Mouse (Mus musculus) intestine, embryonic 14.5 days (tissue): ENCODE measurements around the gene Lpin2. TPM values are rescaled to one million over a fixed set of nuclear protein-coding genes. Genes with fewer than 3 reads are reported as not detected.

Source experiments
- ATAC-seq: fragments of 200-750 bp; cut with Nextera tagmentation; replicated peaks from 2 replicates; pipeline ENCODE4 v1.8.0; 2017; ENCODE audit warnings: low read depth, moderate number of reproducible peaks, moderate TSS enrichment, moderate library complexity; ENCODE audit not compliant: low FRiP score, low TSS enrichment
- DNase-seq: peaks from one replicate; pipeline ENCODE4 v3.0.0-alpha.2; 2018; ENCODE audit warnings: low spot score
- H3K27ac ChIP-seq: fragments of 300-500 bp; sonication (generic); 2 replicates; pipeline ENCODE4 v1.5.1; 2014; ENCODE audit warnings: low read depth, mild to moderate bottlenecking, control low read depth
- H3K27me3 ChIP-seq: fragments of 300-500 bp; sonication (generic); replicated peaks from 2 replicates; pipeline ENCODE4 v1.6.1; 2014; ENCODE audit warnings: low read length, control low read depth; ENCODE audit not compliant: control insufficient read depth, insufficient read depth
- H3K36me3 ChIP-seq: fragments of 300-500 bp; sonication (generic); 2 replicates; pipeline ENCODE4 v1.6.1; 2014; ENCODE audit warnings: low read length, control low read depth; ENCODE audit not compliant: control insufficient read depth, insufficient read depth
- H3K4me1 ChIP-seq: fragments of 300-500 bp; sonication (generic); replicated peaks from 2 replicates; pipeline ENCODE4 v1.6.1; 2014; ENCODE audit warnings: low read length, control low read depth, mixed read lengths; ENCODE audit not compliant: control insufficient read depth, insufficient read depth
- H3K4me2 ChIP-seq: fragments of 300-500 bp; sonication (generic); 2 replicates; pipeline ENCODE4 v1.6.1; 2014; ENCODE audit warnings: low read length
- H3K4me3 ChIP-seq: fragments of 300-500 bp; sonication (generic); 2 replicates; pipeline ENCODE4 v1.5.1; 2014; ENCODE audit warnings: low read depth, low read length, control low read depth, mixed read lengths
- H3K9ac ChIP-seq: fragments of 300-500 bp; sonication (generic); 2 replicates; pipeline ENCODE4 v1.6.1; 2014; ENCODE audit warnings: mild to moderate bottlenecking, low read length
- H3K9me3 ChIP-seq: fragments of 300-500 bp; sonication (generic); 2 replicates; pipeline ENCODE4 v1.6.1; 2016; ENCODE audit warnings: low read length, control low read depth; ENCODE audit not compliant: control insufficient read depth
- WGBS: fragments of 180-500 bp; shearing (Covaris S2); extraction: QIAGEN DNeasy Blood & Tissue Kit; methylation state at CpG from one replicate; pipeline ENCODE4 v1.1.7; 2014; 5-methylcytosine and 5-hydroxymethylcytosine counted together
- polyA plus RNA-seq: library from polyadenylated mRNA; unstranded; fragments of >200 nt; fragmentation: Nextera tagmentation; extraction: Ambion mirVana; gene quantifications from 2 replicates; pipeline ENCODE4 v1.2.1, GENCODE M21; 2014

Lpin2 gene
- polyA plus RNA-seq, 1 experiment from 2014 or later: 27.3 TPM

- Histone ChIP-seq H3K4me1 (no peaks in the 10 kb centered on the region), H3K4me3 (no peak overlapping the region), H3K27ac (no peak overlapping the region), H3K4me2 (no peak overlapping the region), H3K36me3 (peaks cover 5% of the 10 kb centered on the region; the same call in 1 of the 2 replicates), H3K9me3 (no peaks in the 10 kb centered on the region), H3K9ac (no peak overlapping the region), H3K27me3 (no peaks in the 10 kb centered on the region)
- ATAC-seq (no peak), DNase-seq (no peak)
- 36% methylated on average over 5 of the region's 5 CpGs for WGBS
Observed at GRCm38 (mm10) chr17:71225091-71225490, 42.7 kb downstream of the Lpin2 start.

- no peak overlapping the region for H3K4me2 ChIP-seq
- no peak for ATAC-seq
- no peak for DNase-seq
- no peak overlapping the region for H3K9ac ChIP-seq
- H3K27me3 ChIP-seq: no peaks in the 10 kb centered on the region
- H3K4me3 ChIP-seq: no peak overlapping the region
- H3K4me1 ChIP-seq: no peaks in the 10 kb centered on the region
- 84% methylated on average over 9 of the region's 9 CpGs for WGBS
- no peaks in the 10 kb centered on the region for H3K9me3 ChIP-seq
- no peak overlapping the region for H3K27ac ChIP-seq
- peaks cover 18% of the 10 kb centered on the region for H3K36me3 ChIP-seq
Observed at GRCm38 (mm10) chr17:71227128-71227895, 45.0 kb downstream of the Lpin2 start.

DNA sequence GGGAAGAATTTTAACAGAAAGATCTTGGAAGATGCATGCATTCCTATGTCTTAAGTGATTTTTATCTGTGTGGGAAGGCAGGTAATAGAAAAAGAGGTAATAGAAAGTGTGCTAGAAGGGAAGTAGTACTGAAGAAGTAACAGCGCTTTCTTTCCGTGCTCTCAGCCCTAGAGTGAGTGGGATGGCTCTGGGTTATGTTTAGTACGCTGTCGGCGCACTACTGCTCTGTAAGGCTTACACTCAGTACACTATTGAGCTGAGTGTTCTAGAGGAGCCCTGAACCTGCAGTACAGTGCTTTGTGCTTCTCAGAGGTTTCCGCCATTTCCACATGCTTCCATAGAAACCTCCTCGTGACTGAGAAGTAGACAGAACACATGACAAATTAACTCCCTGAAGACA lies 46.3 kb downstream of the Lpin2 start:
- Histone ChIP-seq H3K4me1 (no peaks in the 10 kb centered on the region), H3K4me3 (no peak overlapping the region), H3K27ac (no peak overlapping the region), H3K36me3 (peaks cover 31% of the 10 kb centered on the region), H3K4me2 (no peak overlapping the region), H3K9ac (no peak overlapping the region), H3K9me3 (no peaks in the 10 kb centered on the region), H3K27me3 (no peaks in the 10 kb centered on the region)
- no peak for ATAC-seq
- no peak for DNase-seq
- whole genome bisulfite sequencing: 84% methylated on average over 7 of the region's 7 CpGs

DNA sequence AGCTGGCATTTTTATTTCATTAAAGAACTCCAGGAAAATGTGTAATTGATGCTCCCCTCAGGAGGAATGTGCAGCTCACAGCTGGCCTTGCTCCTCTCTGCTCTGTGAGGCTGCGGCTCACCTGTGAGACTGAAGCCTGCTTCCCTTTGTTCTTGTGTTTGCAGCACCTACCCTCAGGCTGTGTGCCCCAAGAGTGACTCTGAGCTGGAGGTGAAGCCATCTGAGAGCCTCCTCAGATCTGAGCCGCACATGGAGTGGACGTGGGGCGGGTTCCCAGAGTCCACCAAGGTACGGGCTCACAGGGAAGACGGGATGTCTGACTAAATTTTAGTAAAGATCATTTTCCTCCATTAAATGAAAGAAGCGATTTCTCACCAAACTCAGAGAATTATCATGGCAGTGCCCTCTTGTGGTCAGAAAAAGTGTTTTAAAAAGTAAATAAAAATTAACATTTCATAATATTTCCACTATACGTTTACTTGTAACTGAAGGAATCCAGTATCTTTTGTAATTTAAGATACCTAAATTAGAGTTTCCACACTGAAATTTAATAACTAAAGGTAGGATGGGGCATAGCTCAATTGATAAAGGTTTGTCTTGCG lies 47.8 kb downstream of the Lpin2 start:
- no peak overlapping the region for H3K4me3 ChIP-seq
- ATAC-seq: no peak
- H3K27me3 ChIP-seq: no peaks in the 10 kb centered on the region
- peaks cover 40% of the 10 kb centered on the region for H3K36me3 ChIP-seq
- no peak overlapping the region for H3K4me2 ChIP-seq
- H3K9me3 ChIP-seq: no peaks in the 10 kb centered on the region
- 71% methylated on average over 9 of the region's 9 CpGs for WGBS
- DNase-seq: no peak
- H3K4me1 ChIP-seq: no peaks in the 10 kb centered on the region
- H3K27ac ChIP-seq: no peak overlapping the region
- H3K9ac ChIP-seq: no peak overlapping the region

GRCm38 (mm10) chr17:71231998-71232397 lies 49.6 kb downstream of the Lpin2 start:
- ATAC-seq (no peak), DNase-seq (no peak)
- Histone ChIP-seq H3K36me3 (peaks cover 46% of the 10 kb centered on the region), H3K4me1 (no peaks in the 10 kb centered on the region), H3K27me3 (no peaks in the 10 kb centered on the region), H3K27ac (no peak overlapping the region), H3K9me3 (no peaks in the 10 kb centered on the region), H3K4me2 (no peak overlapping the region), H3K4me3 (no peak overlapping the region), H3K9ac (no peak overlapping the region)
- WGBS: 92% methylated on average over 2 of the region's 2 CpGs

- Histone ChIP-seq H3K27ac (no peak overlapping the region), H3K9ac (no peak overlapping the region), H3K4me1 (no peaks in the 10 kb centered on the region), H3K9me3 (no peaks in the 10 kb centered on the region), H3K4me2 (no peak overlapping the region), H3K27me3 (no peaks in the 10 kb centered on the region), H3K4me3 (no peak overlapping the region), H3K36me3 (peaks cover 58% of the 10 kb centered on the region)
- ATAC-seq (no peak), DNase-seq (no peak)
- 93% methylated on average over 4 of the region's 4 CpGs for WGBS
Observed at GRCm38 (mm10) chr17:71233210-71233609, 50.9 kb downstream of the Lpin2 start.

DNA sequence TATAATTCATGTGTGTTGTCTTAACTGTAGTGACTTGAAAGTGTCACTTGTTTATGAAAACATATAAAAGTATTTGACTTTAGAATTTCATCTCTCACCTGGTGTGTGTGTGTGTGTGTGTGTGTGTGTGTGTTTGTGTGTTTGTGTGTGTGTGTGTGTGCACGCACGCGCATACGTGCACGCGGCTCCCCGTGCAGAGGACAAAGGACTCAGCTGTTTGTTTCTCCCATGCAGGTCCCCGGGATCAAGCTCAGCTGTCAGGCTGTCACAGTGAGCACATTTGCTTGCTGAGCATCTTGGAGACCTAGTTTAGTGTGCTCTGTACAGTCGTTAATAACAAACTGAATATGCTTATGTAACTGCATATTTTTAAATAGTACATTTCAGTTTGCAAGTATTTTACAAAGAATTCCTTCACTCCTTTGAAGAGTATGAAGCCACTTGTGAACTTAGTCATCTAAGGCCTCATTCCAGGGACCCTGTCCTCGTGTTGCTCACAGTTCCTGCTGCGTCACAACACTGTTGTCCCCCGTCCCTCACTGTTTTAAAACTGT lies 51.8 kb downstream of the Lpin2 start:
- WGBS: 91% methylated on average over 12 of the region's 12 CpGs

DNA sequence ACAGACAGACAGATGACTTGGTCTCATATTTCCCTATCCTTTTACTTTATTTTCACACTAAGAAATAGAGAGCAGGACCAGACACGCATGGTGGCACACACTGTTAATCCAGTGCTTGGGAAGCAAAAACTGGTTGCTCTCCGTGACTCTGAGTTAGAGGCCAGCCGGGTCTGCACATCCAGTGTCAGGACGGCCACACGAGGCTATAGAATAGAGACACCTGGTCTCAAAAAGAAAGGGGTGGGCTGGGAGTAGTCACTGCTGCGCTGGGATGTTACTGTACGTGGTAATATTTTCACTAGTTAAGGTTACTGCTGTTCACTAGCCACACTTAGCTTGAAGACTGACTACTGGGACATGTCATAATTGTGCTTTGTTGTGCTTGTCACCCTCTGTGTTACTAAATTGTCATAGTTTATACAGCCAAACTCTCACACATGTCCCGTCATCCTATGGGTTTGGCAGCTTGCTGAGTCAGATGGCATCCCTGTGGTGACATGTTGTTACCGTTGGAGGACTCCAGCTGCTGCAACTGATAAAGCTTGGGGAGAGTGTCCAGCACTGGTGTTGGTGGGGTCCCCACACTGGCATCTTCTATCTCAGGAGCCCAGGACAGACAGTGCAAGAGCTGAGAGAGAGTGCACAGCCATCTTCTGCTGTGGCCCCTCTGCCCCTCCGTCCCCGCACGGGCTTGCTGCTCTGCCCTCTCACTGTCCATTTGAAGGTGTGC lies 53.0 kb downstream of the Lpin2 start:
- peaks cover 72% of the 10 kb centered on the region for H3K36me3 ChIP-seq
- H3K4me1 ChIP-seq: no peaks in the 10 kb centered on the region
- no peaks in the 10 kb centered on the region for H3K9me3 ChIP-seq
- no peak overlapping the region for H3K27ac ChIP-seq
- H3K9ac ChIP-seq: no peak overlapping the region
- H3K4me2 ChIP-seq: no peak overlapping the region
- H3K4me3 ChIP-seq: no peak overlapping the region
- 86% methylated on average over 12 of the region's 12 CpGs for WGBS
- H3K27me3 ChIP-seq: no peaks in the 10 kb centered on the region
- ATAC-seq (no peak), DNase-seq (no peak)

More for the DNA sequence above, 51.8 kb downstream of the Lpin2 start:
- no peak for DNase-seq
- no peak overlapping the region for H3K27ac ChIP-seq
- H3K9ac ChIP-seq: no peak overlapping the region
- no peaks in the 10 kb centered on the region for H3K4me1 ChIP-seq
- H3K9me3 ChIP-seq: no peaks in the 10 kb centered on the region
- no peak overlapping the region for H3K4me2 ChIP-seq
- no peak overlapping the region for H3K4me3 ChIP-seq
- ATAC-seq: no peak
- H3K36me3 ChIP-seq: peaks cover 64% of the 10 kb centered on the region
- H3K27me3 ChIP-seq: no peaks in the 10 kb centered on the region
